Mouse (Mus musculus): Measurements from ENCODE around the gene Cntn5. TPM values are rescaled to one million over a fixed set of nuclear protein-coding genes. Genes with fewer than 3 reads are reported as not detected.

The Cntn5 gene
- polyA plus RNA-seq, 1 experiment: not detected

DNA sequence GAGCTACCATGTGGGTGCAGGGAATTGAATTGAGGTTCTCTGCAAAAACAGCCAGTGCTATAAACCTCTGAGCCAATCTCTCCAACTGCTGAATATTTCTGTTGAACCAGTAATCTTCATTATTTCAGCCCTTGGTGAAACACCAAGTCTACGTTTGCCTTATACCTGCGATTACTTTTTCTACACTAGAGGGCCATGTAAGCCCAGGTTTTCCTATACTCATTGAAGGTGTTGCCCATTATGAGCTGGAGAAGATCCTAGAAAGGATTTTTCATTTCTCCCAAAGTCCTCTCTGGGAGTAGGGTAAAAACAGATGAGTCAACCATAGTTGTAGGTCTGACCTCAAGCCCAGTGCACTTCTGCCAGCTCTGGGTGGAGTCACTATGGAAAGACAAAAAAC is 1105.0 kb downstream of the Cntn5 start:
- no peak overlapping the region for H3K4me3 ChIP-seq
- H3K4me2 ChIP-seq (ENCODE audit: low read depth): no peak overlapping the region
- no peak overlapping the region for H3ac ChIP-seq (ENCODE audit: control insufficient read depth, insufficient read length)
- H3K79me2 ChIP-seq (ENCODE audit: control insufficient read depth, insufficient read depth): no peaks in the 10 kb centered on the region
- TF ChIP-seq CEBPB (IDR thresholded peaks at IDR 0.05; ENCODE audit: insufficient read depth, poor library complexity, severe bottlenecking): no peak
- TF ChIP-seq E2F4 (IDR thresholded peaks at IDR 0.05; ENCODE audit: insufficient read depth): no peak
- no peaks in the 10 kb centered on the region for H3K36me3 ChIP-seq (ENCODE audit: control insufficient read depth, insufficient read depth)
- H3K27me3 ChIP-seq (ENCODE audit: control insufficient read depth, insufficient read depth, insufficient read length): no peaks in the 10 kb centered on the region

DNA sequence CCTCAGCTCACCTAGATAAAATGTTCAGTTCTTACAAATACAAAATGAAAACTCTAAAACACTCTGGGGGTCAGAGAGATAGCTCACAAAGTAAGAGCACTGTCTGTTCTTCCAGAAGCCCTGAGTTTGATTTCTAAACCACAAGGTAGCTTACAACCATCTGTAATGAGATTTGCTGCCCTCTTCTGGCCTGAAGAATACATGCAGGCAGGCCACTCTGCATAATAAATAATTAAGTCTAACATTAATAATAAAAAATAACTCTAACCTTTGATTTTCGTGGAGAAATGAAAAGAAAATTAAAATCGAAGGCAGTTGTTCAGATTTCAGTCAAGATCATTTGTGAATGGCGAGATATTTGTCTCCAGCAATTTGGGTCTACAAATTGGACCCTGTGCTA is 1120.9 kb downstream of the Cntn5 start:
- H3K4me3 ChIP-seq: no peak overlapping the region
- no peaks in the 10 kb centered on the region for H3K27me3 ChIP-seq (ENCODE audit: control insufficient read depth, insufficient read depth, insufficient read length)
- no peak overlapping the region for H3K4me2 ChIP-seq (ENCODE audit: low read depth)
- no peaks in the 10 kb centered on the region for H3K79me2 ChIP-seq (ENCODE audit: control insufficient read depth, insufficient read depth)
- TF ChIP-seq MAX (IDR thresholded peaks at IDR 0.05; ENCODE audit: low read depth) (no peak), MYOG (IDR thresholded peaks at IDR 0.05; ENCODE audit: control insufficient read depth in 1 of 3, insufficient read depth in 1 of 3, insufficient read length in 2 of 3, low read depth in 2 of 3) (no peak), POLR2AphosphoS2 (IDR thresholded peaks at IDR 0.05; ENCODE audit: insufficient read length, low read depth) (no peak), TCF12 (IDR thresholded peaks at IDR 0.05; ENCODE audit: insufficient read depth, poor library complexity, severe bottlenecking) (no peak), CEBPB (IDR thresholded peaks at IDR 0.05; ENCODE audit: insufficient read depth, poor library complexity, severe bottlenecking) (no peak), USF1 (IDR thresholded peaks at IDR 0.05; ENCODE audit: low read depth) (no peak), E2F4 (IDR thresholded peaks at IDR 0.05; ENCODE audit: insufficient read depth) (no peak), REST (IDR thresholded peaks at IDR 0.05; ENCODE audit: insufficient read depth, insufficient read length) (no peak), POLR2A (IDR thresholded peaks at IDR 0.05; ENCODE audit: insufficient read length, low read depth) (no peak), MYOD1 (IDR thresholded peaks at IDR 0.05; ENCODE audit: control insufficient read depth in 1 of 3, insufficient read length in 2 of 3, low read depth in 2 of 3) (no peak), SRF (IDR thresholded peaks at IDR 0.05; ENCODE audit: control insufficient read depth, insufficient read length, low read depth) (no peak), TCF3 (IDR thresholded peaks at IDR 0.05; ENCODE audit: insufficient read length, low read depth) (no peak)
- no peak overlapping the region for H3ac ChIP-seq (ENCODE audit: control insufficient read depth, insufficient read length)
- no peaks in the 10 kb centered on the region for H3K36me3 ChIP-seq (ENCODE audit: control insufficient read depth, insufficient read depth)

DNA sequence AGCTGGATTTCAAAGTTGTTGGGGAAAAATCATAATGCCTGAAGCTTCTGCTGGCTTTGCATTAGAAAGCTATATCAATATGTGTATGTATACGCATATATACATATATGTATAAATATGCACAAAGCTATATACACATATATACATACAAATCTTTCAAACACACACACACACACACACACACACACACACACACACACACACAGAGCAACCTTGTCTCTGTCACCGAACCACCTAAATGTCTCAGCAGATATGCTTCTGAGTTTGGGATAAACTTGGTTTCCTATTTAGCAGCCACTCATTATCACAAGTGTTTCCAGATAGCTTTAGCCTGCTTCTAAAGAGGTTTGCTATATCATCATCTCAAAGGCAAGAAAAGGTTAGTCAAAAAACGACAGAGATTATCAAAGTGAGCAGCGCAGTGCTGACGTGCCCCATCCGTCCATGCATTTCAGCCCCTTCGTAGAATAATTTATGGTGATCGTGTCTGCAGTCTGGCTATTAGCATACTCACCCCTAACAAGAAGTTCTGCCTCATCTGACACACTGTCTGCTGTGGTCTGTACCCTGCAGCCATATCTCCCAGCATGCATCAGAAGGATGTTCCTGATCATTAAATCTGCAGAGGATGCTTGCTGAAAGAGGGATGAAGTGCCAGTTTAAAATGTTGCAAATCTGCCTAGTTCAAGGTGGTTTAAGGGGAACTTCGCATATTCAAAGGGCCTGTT is 1123.3 kb downstream of the Cntn5 start:
- Histone ChIP-seq H3K79me2 (ENCODE audit: control insufficient read depth, insufficient read depth) (no peaks in the 10 kb centered on the region), H3K4me2 (ENCODE audit: low read depth) (no peak overlapping the region), H3ac (ENCODE audit: control insufficient read depth, insufficient read length) (no peak overlapping the region), H3K4me3 (no peak overlapping the region), H3K36me3 (ENCODE audit: control insufficient read depth, insufficient read depth) (no peaks in the 10 kb centered on the region), H3K27me3 (ENCODE audit: control insufficient read depth, insufficient read depth, insufficient read length) (no peaks in the 10 kb centered on the region)
- TF ChIP-seq MYOD1 (IDR thresholded peaks at IDR 0.05; ENCODE audit: control insufficient read depth in 1 of 3, insufficient read length in 2 of 3, low read depth in 2 of 3): no peak
- no peak for TF ChIP-seq MAX (IDR thresholded peaks at IDR 0.05; ENCODE audit: low read depth)
- TF ChIP-seq POLR2AphosphoS2 (IDR thresholded peaks at IDR 0.05; ENCODE audit: insufficient read length, low read depth): no peak
- TF ChIP-seq TCF12 (IDR thresholded peaks at IDR 0.05; ENCODE audit: insufficient read depth, poor library complexity, severe bottlenecking): no peak
- no peak for TF ChIP-seq REST (IDR thresholded peaks at IDR 0.05; ENCODE audit: insufficient read depth, insufficient read length)
- no peak for TF ChIP-seq CEBPB (IDR thresholded peaks at IDR 0.05; ENCODE audit: insufficient read depth, poor library complexity, severe bottlenecking)
- no peak for TF ChIP-seq SRF (IDR thresholded peaks at IDR 0.05; ENCODE audit: control insufficient read depth, insufficient read length, low read depth)
- no peak for TF ChIP-seq USF1 (IDR thresholded peaks at IDR 0.05; ENCODE audit: low read depth)
- TF ChIP-seq POLR2A (IDR thresholded peaks at IDR 0.05; ENCODE audit: insufficient read length, low read depth): no peak
- no peak for TF ChIP-seq MYOG (IDR thresholded peaks at IDR 0.05; ENCODE audit: control insufficient read depth in 1 of 3, insufficient read depth in 1 of 3, insufficient read length in 2 of 3, low read depth in 2 of 3)

DNA sequence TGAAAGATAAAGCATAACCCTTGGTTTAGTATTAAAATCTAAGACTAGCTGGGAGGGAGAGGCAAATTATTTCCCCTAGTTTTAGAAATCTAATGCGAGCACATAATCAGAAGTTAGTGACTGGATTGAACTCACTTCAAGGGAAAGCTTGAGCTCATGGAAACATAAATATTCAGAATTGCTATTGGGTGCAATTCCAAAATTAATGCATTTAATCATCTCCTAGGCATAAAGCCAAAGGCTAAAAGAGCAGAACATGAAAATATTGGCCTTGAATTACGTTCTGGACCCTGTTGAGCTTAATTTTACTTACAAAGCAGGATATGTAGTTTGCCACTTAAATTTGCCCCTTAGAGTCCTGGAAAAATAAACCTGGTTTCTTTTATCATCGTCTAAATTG is 1124.9 kb downstream of the Cntn5 start:
- no peaks in the 10 kb centered on the region for H3K36me3 ChIP-seq (ENCODE audit: control insufficient read depth, insufficient read depth)
- no peaks in the 10 kb centered on the region for H3K27me3 ChIP-seq (ENCODE audit: control insufficient read depth, insufficient read depth, insufficient read length)
- TF ChIP-seq CEBPB (IDR thresholded peaks at IDR 0.05; ENCODE audit: insufficient read depth, poor library complexity, severe bottlenecking): no peak
- no peak for TF ChIP-seq TCF3 (IDR thresholded peaks at IDR 0.05; ENCODE audit: insufficient read length, low read depth)
- no peak for TF ChIP-seq POLR2AphosphoS2 (IDR thresholded peaks at IDR 0.05; ENCODE audit: insufficient read length, low read depth)
- no peak for TF ChIP-seq SRF (IDR thresholded peaks at IDR 0.05; ENCODE audit: control insufficient read depth, insufficient read length, low read depth)
- no peak for TF ChIP-seq TCF12 (IDR thresholded peaks at IDR 0.05; ENCODE audit: insufficient read depth, poor library complexity, severe bottlenecking)
- no peak for TF ChIP-seq E2F4 (IDR thresholded peaks at IDR 0.05; ENCODE audit: insufficient read depth)
- no peak for TF ChIP-seq USF1 (IDR thresholded peaks at IDR 0.05; ENCODE audit: low read depth)
- H3K4me2 ChIP-seq (ENCODE audit: low read depth): no peak overlapping the region
- no peaks in the 10 kb centered on the region for H3K79me2 ChIP-seq (ENCODE audit: control insufficient read depth, insufficient read depth)
- no peak overlapping the region for H3K4me3 ChIP-seq
- no peak overlapping the region for H3ac ChIP-seq (ENCODE audit: control insufficient read depth, insufficient read length)

DNA sequence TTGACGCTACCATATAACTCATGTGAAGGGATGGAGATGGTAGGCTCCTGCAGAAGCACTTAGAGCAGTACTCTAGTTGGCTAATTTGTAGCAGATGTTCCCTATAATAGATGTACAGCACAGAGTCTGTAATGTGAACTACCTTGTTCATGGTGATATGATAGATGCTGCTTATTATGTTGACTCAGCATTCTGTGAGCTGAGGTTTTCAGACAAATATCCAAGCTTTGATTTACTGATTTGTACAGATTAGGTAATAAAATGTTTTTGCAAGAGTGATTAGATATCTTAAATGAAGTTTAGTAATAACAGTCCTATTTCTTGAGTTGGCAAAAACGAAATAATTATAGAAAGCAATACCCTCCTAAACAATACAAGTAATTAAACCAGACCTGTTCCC is 1133.8 kb downstream of the Cntn5 start:
- no peak overlapping the region for H3K4me3 ChIP-seq
- no peaks in the 10 kb centered on the region for H3K27me3 ChIP-seq (ENCODE audit: control insufficient read depth, insufficient read depth, insufficient read length)
- no peak for TF ChIP-seq MYOD1 (IDR thresholded peaks at IDR 0.05; ENCODE audit: control insufficient read depth in 1 of 3, insufficient read length in 2 of 3, low read depth in 2 of 3)
- H3K4me2 ChIP-seq (ENCODE audit: low read depth): no peak overlapping the region
- no peaks in the 10 kb centered on the region for H3K36me3 ChIP-seq (ENCODE audit: control insufficient read depth, insufficient read depth)
- no peak overlapping the region for H3ac ChIP-seq (ENCODE audit: control insufficient read depth, insufficient read length)
- no peaks in the 10 kb centered on the region for H3K79me2 ChIP-seq (ENCODE audit: control insufficient read depth, insufficient read depth)

Measured in myocyte (in vitro differentiated cells).